Mouse (Mus musculus) lung, embryonic 16.5 days (tissue): ENCODE data around the gene Tubb5. TPM values are rescaled to one million over a fixed set of nuclear protein-coding genes. Genes with fewer than 3 reads are reported as not detected.

Experiments used
- ATAC-seq: fragments of 200-750 bp; cut with Nextera tagmentation; 2 replicates; pipeline ENCODE4 v1.8.0; 2017; ENCODE audit warnings: low read depth, mild to moderate bottlenecking, moderate library complexity
- H3K27ac ChIP-seq: fragments of 300-500 bp; sonication (generic); 2 replicates; pipeline ENCODE4 v1.5.1; 2014; ENCODE audit warnings: mild to moderate bottlenecking, control low read depth, low read length
- H3K27me3 ChIP-seq: fragments of 300-500 bp; sonication (generic); 2 replicates; pipeline ENCODE4 v1.6.1; 2014; ENCODE audit warnings: low read depth, low read length, mixed read lengths; ENCODE audit not compliant: control insufficient read depth, insufficient read depth
- H3K36me3 ChIP-seq: fragments of 300-500 bp; sonication (generic); 2 replicates; pipeline ENCODE4 v1.6.1; 2014; ENCODE audit warnings: low read length; ENCODE audit not compliant: control insufficient read depth, insufficient read depth
- H3K4me1 ChIP-seq: fragments of 300-500 bp; sonication (generic); replicated peaks from 2 replicates; pipeline ENCODE4 v1.6.1; 2014; ENCODE audit warnings: low read length, mixed read lengths; ENCODE audit not compliant: control insufficient read depth, insufficient read depth
- H3K4me2 ChIP-seq: fragments of 300-500 bp; sonication (generic); 2 replicates; pipeline ENCODE4 v1.6.1; 2014; ENCODE audit warnings: low read depth, low read length, control low read depth
- H3K4me3 ChIP-seq: fragments of 300-500 bp; sonication (generic); 2 replicates; pipeline ENCODE4 v1.5.1; 2014; ENCODE audit warnings: mild to moderate bottlenecking, low read length, control low read depth
- H3K9ac ChIP-seq: fragments of 300-500 bp; sonication (generic); 2 replicates; pipeline ENCODE4 v1.6.1; 2014; ENCODE audit warnings: low read length, control low read depth
- H3K9me3 ChIP-seq: fragments of 300-500 bp; sonication (generic); 2 replicates; pipeline ENCODE4 v1.6.1; 2016; ENCODE audit warnings: low read length; ENCODE audit not compliant: control insufficient read depth
- WGBS: fragments of 180-500 bp; shearing (Covaris S2); extraction: QIAGEN DNeasy Blood & Tissue Kit; methylation state at CpG from one replicate; pipeline ENCODE4 v1.1.7; 2014; 5-methylcytosine and 5-hydroxymethylcytosine counted together
- polyA plus RNA-seq: library from polyadenylated mRNA; unstranded; fragments of >200 nt; fragmentation: Nextera tagmentation; extraction: Ambion mirVana; gene quantifications from 2 replicates; pipeline ENCODE4 v1.2.1, GENCODE M21; 2015

The Tubb5 gene
- polyA plus RNA-seq, 1 experiment from 2014 or later: 940 TPM

- Histone ChIP-seq H3K4me3 (peak overlapping the region; percentile 66), H3K9ac (peak overlapping the region; percentile 81), H3K27me3 (no peaks in the 10 kb centered on the region), H3K27ac (peak overlapping the region; percentile 99), H3K9me3 (0 out of 2 replicates have a peak, but pooled peaks cover 2% of the 10 kb centered on the region), H3K4me2 (peak overlapping the region; percentile 94), H3K36me3 (peaks cover 16% of the 10 kb centered on the region), H3K4me1 (peaks cover 28% of the 10 kb centered on the region)
- WGBS: 37% methylated on average over 9 of the region's 9 CpGs
- ATAC-seq: peak; percentile 7
Measured at GRCm38 (mm10) chr17:35870151-35870883, 32.2 kb upstream of the Tubb5 start.

- peak; percentile 7; the same call in 1 of the 2 replicates for ATAC-seq
- Histone ChIP-seq H3K9ac (peak overlapping the region; percentile 81), H3K9me3 (0 out of 2 replicates have a peak, but pooled peaks cover 2% of the 10 kb centered on the region), H3K4me3 (peak overlapping the region; percentile 66), H3K27me3 (no peaks in the 10 kb centered on the region), H3K27ac (peak overlapping the region; percentile 99), H3K4me2 (peak overlapping the region; percentile 94), H3K4me1 (peaks cover 33% of the 10 kb centered on the region), H3K36me3 (peaks cover 8% of the 10 kb centered on the region; the same call in 1 of the 2 replicates)
- 2% methylated on average over 7 of the region's 7 CpGs for WGBS
Measured at GRCm38 (mm10) chr17:35869346-35870067, 31.4 kb upstream of the Tubb5 start.

- Histone ChIP-seq H3K4me2 (peak overlapping the region; percentile 94), H3K4me1 (peaks cover 33% of the 10 kb centered on the region), H3K27ac (peak overlapping the region; percentile 99), H3K9me3 (0 out of 2 replicates have a peak, but pooled peaks cover 2% of the 10 kb centered on the region), H3K36me3 (peaks cover 5% of the 10 kb centered on the region; the same call in 1 of the 2 replicates), H3K9ac (peak overlapping the region; percentile 81), H3K4me3 (peak overlapping the region; percentile 66), H3K27me3 (no peaks in the 10 kb centered on the region)
- WGBS: 2% methylated on average over 7 of the region's 7 CpGs
- ATAC-seq: no peak
Measured at GRCm38 (mm10) chr17:35868961-35869345, 30.8 kb upstream of the Tubb5 start.

- H3K27ac ChIP-seq: peak overlapping the region; percentile 99
- H3K4me3 ChIP-seq: peak overlapping the region; percentile 66
- peak overlapping the region; percentile 81 for H3K9ac ChIP-seq
- H3K4me2 ChIP-seq: peak overlapping the region; percentile 94
- 0 out of 2 replicates have a peak, but pooled peaks cover 2% of the 10 kb centered on the region for H3K9me3 ChIP-seq
- no peaks in the 10 kb centered on the region for H3K27me3 ChIP-seq
- peaks cover 5% of the 10 kb centered on the region; the same call in 1 of the 2 replicates for H3K36me3 ChIP-seq
- WGBS: 15% methylated on average over 17 of the region's 17 CpGs
- H3K4me1 ChIP-seq: peaks cover 33% of the 10 kb centered on the region
- ATAC-seq: no peak
Measured at GRCm38 (mm10) chr17:35868165-35868820, 30.2 kb upstream of the Tubb5 start.

- peaks cover 33% of the 10 kb centered on the region for H3K4me1 ChIP-seq
- peak overlapping the region; percentile 94 for H3K4me2 ChIP-seq
- ATAC-seq: no peak
- peak overlapping the region; percentile 66 for H3K4me3 ChIP-seq
- peak overlapping the region; percentile 99 for H3K27ac ChIP-seq
- H3K9ac ChIP-seq: peak overlapping the region; percentile 81
- WGBS: 8% methylated on average over 26 of the region's 26 CpGs
- peaks cover 5% of the 10 kb centered on the region; the same call in 1 of the 2 replicates for H3K36me3 ChIP-seq
- 0 out of 2 replicates have a peak, but pooled peaks cover 2% of the 10 kb centered on the region for H3K9me3 ChIP-seq
- H3K27me3 ChIP-seq: no peaks in the 10 kb centered on the region
Measured at GRCm38 (mm10) chr17:35866911-35867890, 29.1 kb upstream of the Tubb5 start.

- Histone ChIP-seq H3K4me2 (peak overlapping the region; percentile 94), H3K36me3 (peaks cover 3% of the 10 kb centered on the region; the same call in 1 of the 2 replicates), H3K9ac (peak overlapping the region; percentile 81), H3K4me3 (peak overlapping the region; percentile 66), H3K9me3 (0 out of 2 replicates have a peak, but pooled peaks cover 1% of the 10 kb centered on the region), H3K27ac (peak overlapping the region; percentile 99), H3K4me1 (peaks cover 36% of the 10 kb centered on the region), H3K27me3 (no peaks in the 10 kb centered on the region)
- ATAC-seq: peak; percentile 60
- under 1% methylated on average over 38 of the region's 38 CpGs for WGBS
Measured at GRCm38 (mm10) chr17:35866281-35866831, 28.2 kb upstream of the Tubb5 start.

- H3K27me3 ChIP-seq: no peaks in the 10 kb centered on the region
- peaks cover 36% of the 10 kb centered on the region for H3K4me1 ChIP-seq
- peak; percentile 75 for ATAC-seq
- H3K4me3 ChIP-seq: peak within 1 kb of the TSS; percentile 66
- no peaks in the 10 kb centered on the region for H3K9me3 ChIP-seq
- H3K4me2 ChIP-seq: peak within 1 kb of the TSS; percentile 94
- H3K27ac ChIP-seq: peak within 1 kb of the TSS; percentile 99
- H3K36me3 ChIP-seq: no peaks in the 10 kb centered on the region
- WGBS: under 1% methylated on average over 45 of the region's 48 CpGs
- peak within 1 kb of the TSS; percentile 81 for H3K9ac ChIP-seq
Measured at GRCm38 (mm10) chr17:35865481-35866280, 27.6 kb upstream of the Tubb5 start, which contains the start of gene Ppp1r18. Gene Ppp1r18, plus strand, starts transcription at chr17:35865593.
